Mouse (Mus musculus) T-helper 1 cell (primary cell): ENCODE measurements at regions not wholly inside any gene's neighbourhood (a gene's known extent, or its start where the extent isn't known, plus 50 kb on each side); places are given as distances from the start of the nearest gene placed in this dataset.

Experiments used
- in situ Hi-C: fragments of 300-600 bp; cut with MboI, MseI; formaldehyde crosslinking; loops from one replicate; pipeline ENCODE4 v1.15.1; 2025; ENCODE audit warnings: high pct_unique_total_duplicates

DNA sequence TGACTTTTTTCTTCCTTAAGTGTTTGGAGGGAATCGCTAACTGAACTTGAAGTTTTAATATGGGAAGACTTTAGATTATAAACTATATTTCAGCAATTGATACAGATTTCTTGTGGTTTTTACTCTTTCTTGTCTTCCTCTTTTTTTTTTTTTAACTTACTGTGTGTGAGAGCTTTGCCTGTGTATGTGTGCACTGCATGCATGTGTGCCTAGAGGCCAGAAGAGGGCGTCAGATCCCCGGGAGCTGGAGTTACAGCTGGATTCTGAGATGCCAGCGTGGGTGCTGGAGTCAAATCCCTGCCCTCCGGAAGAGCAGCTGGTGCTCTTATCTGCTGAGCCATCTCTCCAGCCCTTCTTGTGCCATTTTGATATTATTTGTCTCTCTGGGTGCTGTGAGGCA, 129.6 kb downstream of the Trim33 start:
- in situ Hi-C loops = no loop called here

DNA sequence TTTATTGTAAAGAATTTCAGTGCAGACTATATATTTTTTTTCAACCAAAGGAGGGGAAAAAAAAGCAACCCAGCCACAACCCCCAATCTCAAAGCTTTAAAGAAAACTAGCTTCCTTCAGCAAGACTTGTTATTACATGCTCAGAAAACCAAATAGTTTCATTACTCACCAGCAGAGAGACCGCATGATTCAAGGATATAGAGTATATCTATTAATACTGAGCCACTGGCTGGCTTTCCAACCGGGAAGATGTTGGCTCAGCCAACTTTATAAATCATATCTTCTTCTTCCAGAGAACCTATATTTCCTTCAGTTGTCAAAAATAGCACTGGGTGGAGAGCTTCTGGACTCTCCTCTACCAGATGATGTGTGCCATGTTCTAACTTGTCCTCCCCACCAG, 133.2 kb downstream of the Trim33 start:
- in situ Hi-C loops = loop anchor here (10.0 kb wide), 1 partner anchor 1453 kb away; the partner anchor contains the start of genes Capza1 and St7l

DNA sequence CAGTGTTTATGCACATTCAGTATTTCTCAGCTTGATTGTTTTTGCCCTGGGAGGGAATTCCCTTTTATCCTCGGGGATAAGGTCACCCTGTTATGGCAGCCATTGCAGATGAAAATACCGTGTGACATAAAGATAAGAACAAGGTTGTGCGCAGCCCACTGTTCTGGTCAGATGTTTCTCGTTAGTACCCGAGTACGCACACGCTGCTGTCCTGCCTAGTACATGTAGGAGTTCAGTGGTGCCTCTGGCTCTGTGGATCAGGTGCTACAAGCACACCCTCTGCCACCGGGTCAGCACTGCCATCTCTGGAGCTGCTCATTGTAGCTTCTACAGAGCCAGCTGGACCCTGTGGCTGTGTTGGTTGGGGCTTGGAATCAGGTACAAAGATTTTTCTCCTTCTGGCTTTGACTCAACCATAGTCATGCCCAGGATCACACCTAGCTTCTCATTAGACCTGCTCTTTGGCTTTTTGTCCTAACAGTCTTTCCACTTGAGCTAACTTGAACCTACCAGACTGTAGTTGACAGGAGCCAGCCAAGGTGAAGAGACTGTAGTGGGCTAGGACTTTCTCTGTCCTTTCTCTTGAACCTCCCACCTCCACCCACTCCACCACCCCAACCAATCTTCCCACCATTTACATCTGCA, 136.1 kb downstream of the Trim33 start:
- in situ Hi-C loops = loop anchor here (10.0 kb wide), 1 partner anchor 1450 kb away; the partner anchor contains the start of genes Capza1 and St7l

DNA sequence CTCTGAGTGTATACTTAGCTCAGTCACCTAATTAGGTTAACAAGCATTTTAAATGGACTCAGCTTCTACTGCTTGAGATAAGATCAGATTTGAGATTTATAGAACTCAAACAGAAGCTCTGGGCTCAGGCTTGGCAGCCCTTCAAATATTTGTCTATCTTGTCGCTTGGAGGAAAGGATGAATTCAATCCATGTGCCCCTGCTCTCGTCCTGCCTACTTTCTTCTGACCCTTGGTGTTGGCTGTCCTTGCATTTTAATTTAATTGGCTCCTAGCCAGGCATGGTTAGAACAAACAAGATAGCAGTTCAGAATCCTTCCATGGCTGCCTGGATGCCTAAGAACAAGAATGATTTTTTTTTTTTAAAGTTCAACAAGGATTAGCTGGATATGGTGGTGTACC, 137.2 kb downstream of the Trim33 start:
- in situ Hi-C loops = loop anchor here (10.0 kb wide), 1 partner anchor 1449 kb away; the partner anchor contains the start of genes Capza1 and St7l

DNA sequence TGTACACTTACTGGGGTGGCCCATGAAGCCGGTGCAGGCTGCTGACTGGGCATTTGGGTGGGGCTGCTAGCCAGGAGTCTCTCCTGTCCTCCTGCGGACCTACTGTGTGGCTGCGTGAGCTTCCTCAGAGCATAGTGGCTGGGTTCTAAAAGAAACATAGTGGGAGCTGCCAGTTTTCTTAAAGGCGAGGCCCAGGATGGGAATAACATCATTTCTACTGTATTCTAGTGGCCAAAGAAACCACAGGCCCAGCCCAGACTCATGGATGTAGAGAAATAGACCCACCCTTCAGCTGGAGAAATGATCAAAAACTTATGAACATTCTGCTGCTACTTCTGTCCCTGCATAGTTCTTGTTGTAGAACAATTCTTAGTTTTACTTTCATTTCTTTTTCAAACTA, 138.7 kb downstream of the Trim33 start:
- in situ Hi-C loops = loop anchor here (10.0 kb wide), 1 partner anchor 1447 kb away; the partner anchor contains the start of genes Capza1 and St7l

DNA sequence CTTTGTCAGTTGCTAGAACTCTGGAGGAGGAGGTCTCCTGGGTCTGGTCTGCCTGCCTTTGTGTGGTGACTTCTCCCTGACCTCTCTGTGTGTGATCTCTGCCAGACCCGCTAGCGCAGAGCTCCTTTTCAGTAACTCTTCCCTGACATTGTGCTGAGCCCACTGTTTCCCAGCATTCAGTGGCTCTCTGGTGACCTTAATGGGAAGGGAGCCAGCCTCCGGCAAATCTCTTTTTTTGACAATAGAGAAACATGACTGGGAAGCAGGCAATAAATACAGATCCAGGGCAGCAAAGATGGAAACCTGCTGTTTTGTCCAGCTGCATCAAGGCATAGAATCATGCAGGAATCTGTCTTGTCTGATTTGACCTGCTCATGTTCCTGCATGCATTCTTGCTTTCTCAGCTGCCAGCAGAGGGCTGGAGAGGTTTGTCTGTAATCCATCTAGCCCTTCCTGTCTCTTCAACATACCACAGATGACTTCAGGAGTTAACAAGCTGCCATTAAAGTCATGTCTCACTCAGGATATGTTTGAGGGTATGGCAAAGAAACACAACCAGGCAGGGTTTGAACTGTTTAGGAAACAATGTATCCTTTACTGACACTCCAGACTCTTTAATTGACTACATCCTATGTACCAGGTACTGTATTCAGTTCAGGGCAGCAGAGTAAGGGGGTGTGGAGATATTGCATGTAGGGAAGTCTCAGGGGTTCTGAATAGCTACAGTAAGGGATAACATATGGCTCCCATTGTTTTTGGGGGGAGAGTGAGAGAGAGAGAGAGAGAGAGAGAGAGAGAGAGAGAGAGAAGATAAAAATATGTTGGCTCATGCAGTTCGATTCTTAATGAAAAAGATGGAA, 140.9 kb downstream of the Trim33 start:
- in situ Hi-C loops = loop anchor here (10.0 kb wide), 1 partner anchor 1445 kb away; the partner anchor contains the start of genes Capza1 and St7l

DNA sequence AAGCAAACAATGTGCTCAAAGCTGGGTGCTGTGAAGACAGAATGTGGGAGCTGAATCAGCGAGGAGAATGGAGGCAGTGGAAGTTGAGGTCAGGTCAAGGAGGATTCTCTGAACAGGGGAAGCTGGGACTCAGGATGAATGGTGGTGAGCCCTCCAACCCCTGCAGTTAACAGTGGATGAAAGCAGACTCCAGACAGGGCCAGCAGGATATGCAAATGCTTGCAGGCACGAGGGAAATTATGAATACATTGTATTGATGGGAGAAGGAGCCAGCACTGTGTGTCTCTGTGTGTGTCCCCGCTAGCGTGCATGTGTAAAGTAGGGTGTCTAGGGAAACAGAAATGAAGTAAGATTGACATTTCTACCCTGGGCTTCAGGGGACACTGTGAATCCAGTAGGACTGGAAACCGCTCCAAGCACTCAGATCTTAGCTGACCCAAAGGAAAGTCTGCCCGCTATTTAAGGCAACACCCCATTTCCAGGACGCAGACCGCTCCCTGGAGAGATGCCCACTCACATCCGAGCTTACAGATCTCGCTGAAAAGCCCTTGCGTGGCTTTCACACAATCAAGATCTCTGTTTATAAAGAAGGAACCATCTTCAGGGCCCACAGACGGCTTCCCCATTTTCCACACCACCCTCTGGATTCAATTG, 141.7 kb downstream of the Trim33 start:
- in situ Hi-C loops = no loop called here

DNA sequence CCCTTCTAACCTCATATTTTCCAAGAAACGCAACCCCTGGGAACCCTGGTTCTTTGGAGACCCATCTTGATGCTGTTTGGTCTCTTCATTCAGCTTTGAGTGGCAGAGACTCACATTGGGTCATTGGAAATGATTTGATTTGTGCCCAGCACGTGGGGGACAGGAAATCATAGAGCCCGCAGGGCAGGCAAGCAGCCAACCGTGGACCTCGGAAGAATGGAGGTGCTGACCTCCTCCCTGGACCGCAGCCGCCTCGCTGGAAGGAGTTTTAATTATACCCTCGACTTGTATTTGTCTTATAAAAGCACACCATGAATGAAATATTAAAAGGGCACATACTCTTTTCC, 142.2 kb downstream of the Trim33 start:
- in situ Hi-C loops = no loop called here

DNA sequence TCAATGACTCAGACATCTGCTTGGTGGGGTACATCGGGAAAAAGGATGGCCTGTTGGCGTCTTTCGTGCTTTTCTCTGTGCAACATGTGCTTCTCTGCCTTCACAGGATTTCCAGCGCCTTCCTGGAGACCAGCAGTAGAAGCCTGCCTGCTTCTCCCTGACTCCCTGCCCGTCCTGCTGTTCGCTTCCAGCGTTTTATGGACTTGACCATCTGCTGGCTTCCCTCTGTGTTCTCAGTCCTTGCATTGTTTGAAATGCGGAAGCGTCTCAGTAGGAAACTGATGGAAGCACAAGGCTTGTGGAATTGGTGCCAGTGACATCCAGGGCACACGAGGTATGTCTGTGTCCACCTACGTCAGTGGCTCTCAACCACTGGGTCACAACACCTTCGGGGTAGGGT, 143.7 kb downstream of the Trim33 start:
- in situ Hi-C loops = no loop called here

DNA sequence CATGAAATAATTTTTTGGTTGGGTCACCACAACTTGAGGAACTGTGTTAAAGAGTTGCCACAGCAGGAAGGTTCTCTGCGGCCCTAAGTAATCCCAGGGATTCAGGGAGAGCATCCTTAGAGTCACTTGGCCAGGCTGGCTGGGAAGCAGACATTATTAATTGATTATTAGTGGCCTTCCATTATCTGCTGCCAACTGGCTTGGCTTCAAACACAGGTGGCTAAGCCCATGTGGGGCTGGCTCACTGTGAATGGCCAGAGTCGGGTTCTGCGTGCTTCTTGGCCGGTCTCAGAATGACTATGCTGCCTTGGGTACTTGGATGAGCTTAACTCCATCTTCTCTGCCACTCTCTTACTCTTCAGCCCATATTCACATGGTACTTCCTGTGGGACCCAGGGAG, 144.2 kb downstream of the Trim33 start:
- in situ Hi-C loops = no loop called here

DNA sequence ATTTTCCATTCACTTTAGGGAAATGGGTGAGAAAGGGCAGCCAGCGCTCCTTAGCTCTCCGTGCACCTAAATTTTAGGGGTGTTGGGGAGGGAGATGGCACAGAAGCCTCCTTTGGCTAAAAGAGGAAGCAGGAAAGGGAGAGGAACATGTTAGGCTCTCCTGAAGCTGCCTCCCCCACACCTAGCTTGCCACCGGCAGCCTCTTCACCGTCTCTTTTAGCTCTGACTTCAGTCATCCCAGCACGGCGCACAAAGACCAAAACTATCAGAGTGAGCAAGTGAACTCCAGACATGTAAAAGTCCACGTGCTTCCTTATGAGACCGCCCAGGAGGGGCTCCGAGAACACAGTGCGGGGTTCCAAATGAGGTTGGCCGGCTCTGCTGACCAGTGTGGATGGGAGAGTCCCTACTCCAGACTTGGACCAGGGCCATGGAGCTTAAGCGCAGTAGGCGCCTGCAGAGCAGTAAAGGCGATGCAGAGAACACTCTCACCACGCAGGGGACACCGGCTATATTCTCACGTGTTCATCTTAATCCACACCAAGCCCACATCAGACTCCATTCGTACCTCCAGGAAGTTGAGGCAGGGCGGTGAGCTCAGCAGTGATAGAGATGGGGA, 146.8 kb downstream of the Trim33 start:
- in situ Hi-C loops = no loop called here

DNA sequence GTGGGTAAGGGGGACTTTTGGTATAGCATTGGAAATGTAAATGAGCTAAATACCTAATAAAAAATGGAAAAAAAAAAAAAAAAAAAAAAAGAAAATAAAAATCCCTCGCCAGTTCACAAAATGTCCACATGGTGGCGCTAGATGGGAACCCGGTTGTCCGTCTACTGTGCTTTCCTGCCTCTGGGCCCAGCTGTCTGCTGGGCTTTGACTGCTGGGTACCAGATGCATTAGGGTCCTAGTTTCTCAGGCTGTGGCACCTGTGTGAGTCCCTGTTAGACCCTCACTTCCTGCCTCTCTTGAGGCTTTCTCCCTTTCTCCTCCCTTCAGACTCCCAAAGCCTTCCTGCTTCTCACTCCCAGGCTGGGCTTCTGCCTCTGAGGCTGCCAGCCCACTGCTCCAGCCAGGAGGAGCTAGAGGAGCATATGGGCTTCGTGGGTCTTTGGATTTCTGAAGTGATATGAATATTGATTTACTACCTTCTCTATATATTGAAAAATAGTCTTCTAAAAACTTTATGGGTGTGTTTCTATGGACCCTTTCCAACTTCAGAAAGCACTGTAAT, 145.7 kb upstream of the Syt6 start:
- in situ Hi-C loops = no loop called here

DNA sequence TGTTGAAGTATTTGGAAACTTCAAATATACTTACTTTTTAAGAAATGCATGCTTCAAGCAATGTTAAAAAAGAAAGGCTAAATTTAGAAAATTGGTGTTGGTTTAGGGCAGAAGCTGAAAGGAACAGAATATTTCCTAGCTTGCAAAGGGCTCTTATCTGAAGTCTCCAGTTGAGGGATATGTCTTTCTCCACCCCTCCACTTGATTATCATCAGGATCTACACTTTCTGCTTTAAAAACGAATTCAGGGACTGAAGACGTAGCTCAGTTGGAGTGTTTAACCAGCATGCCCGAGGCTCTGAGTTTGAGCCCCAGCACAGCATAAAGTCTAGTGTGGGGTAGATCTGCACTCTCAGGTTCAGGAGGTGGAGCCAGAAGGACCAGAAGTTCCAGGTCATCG, 144.9 kb upstream of the Syt6 start:
- in situ Hi-C loops = loop anchor here (10.0 kb wide), 1 partner anchor 305 kb away; the partner anchor contains the start of genes Gm10964 and Olfml3

DNA sequence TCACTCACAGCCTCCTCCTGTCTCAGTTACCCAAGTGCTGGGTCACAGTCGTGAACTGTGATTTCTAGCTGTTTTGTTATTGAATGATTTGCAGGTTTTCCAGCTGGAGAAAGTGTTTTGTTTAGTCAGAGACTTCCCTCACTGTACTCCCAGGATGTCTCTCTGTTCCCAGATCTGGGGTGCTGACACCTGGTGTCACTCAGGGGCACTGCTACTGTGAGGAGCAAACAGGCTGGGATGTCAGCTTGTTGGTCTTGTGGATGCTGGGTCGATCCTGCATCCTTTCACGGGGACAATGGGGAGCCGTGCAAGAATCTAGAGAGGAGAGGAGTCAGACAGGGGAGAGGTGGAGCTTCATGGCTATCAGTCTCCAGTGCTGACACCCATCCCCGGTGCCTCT, 142.8 kb upstream of the Syt6 start:
- in situ Hi-C loops = loop anchor here (10.0 kb wide), 1 partner anchor 303 kb away; the partner anchor contains the start of genes Gm10964 and Olfml3

DNA sequence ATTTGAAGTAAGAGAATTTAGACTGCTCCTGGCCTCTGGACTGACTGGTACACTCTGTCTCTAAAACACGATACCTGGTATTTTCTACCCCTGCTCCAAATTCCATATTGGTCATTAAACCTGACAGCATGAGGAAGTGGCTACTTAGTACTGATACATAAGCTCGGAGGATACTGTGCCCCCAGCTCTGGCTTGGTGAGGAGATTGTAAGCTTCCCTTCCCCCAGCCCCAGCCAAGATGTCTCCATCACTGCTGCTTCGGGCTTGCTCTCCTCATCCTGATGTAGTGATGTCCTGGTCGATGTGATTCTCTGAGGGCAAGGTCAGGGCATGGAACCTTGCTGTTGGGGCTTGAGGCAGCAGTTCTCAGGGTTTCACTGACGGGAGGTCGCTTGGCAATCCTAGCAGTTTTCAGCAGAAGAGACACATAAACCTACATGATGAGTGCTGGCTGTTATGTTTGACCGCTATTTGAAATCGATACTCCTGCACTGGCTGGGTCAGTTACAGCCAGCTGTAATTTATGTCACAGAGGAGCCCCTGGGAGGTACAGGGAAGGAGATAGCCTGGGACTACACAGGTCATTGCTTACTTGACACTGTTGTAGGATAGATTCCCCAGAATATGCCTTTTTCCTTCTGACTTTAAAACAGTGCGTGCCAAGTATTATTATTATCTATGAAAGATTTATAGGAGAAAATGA, 138.0 kb upstream of the Syt6 start:
- in situ Hi-C loops = loop anchor here (10.0 kb wide), 1 partner anchor 298 kb away; the partner anchor contains the start of genes Gm10964 and Olfml3

DNA sequence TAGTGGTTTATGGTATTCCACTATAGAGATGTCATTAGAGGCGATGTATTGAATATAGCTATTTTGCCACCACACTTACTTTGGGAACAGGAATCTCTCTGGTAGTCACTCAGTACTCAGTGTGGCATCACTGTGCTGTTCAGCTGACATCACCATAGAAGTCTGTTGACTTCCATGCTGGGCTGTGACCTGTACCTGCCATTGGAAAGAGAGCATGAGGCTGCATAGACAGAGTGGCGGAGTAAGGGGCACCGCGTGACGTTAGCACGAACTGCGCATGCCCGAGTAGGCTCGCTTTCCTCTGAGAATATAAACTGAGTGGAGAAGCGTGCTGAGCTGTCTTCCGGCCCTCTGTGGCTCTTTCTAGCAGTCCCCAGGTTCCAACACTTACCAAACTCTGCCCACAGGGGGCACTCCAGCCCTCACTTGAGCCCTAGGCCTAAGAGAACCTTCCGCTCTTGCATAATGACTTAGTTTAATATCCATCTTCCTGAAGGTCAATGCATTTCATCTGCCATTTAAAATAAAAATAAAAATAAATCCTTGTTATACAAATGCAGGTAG, 136.2 kb upstream of the Syt6 start:
- in situ Hi-C loops = loop anchor here (10.0 kb wide), 1 partner anchor 296 kb away; the partner anchor contains the start of genes Gm10964 and Olfml3

DNA sequence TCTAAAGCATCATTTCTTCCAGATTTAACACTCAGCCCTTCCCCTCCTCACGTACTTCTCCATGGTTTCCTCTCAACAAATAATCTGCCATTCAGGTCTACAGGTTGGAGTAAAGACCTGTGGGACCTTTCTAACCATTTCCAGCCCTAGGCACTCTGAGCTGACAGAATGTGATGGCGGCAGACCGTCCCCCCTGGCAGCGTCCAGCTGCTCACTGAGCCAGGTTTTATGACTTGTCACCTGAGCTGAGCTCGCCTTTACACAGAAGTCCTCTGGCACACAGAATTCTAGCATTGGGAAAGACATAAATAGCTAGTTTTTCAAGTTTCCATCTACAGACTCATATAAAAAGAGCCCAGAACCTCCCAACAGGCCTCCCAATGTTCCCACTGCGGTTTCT, 131.8 kb upstream of the Syt6 start:
- in situ Hi-C loops = no loop called here

DNA sequence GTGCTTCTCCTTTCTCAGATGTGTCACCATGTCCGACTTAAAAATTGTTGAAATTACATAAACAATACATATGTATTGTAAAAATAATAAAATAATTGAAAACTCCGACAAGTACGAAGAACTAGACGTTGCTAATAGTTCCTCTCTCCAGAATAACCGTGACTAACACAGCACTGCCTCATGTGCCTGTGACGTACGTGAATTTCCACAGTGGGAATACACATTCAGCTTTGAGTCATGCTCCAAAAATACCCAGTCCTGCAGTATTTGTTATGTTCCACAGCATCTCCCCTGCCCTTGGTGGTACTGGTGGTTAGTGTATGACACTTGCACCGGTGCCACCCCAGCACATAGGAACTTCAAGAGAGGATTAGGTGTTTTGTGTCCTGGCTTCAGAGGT, 129.2 kb upstream of the Syt6 start:
- in situ Hi-C loops = no loop called here

DNA sequence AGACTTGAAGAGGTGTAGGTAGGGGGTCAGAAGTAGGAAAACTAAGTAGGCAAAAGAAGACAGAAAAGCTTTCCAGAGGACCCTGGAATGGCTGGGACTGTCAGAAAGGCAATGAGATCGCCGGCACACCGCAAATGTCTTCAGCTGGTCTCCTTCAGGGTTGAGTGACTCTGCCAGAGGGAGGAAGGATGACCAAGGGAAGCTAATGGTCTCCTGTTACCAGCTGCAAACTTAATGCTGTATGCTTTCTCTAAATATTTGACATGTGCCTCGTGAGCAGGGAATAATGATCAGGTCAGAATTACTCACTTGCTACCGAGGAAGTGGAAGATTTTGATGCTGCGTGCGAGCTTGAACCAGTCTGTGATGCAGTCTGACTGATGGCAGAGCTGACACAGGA, 125.2 kb upstream of the Syt6 start:
- in situ Hi-C loops = no loop called here

DNA sequence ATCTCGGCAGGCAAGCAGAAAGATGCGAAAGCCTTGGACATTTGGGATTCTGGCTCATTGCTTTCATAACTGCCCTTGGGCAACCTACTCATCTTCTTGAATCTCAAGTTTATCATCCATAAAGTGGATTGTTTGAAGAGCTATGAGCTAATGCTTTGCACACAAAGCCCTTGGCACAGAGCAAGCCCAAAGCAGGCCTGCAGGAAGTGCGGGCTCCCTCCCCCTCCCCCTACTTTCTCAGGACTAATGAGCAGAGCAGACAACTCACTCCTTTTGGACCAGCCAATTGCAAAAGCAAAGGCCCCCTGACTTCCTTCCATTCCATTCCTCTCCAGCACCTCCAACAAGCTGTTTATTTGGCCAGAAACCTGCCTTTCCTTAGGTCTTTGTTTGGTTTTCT, 123.1 kb upstream of the Syt6 start:
- in situ Hi-C loops = no loop called here
